Mouse (Mus musculus) G1E (cell line): ENCODE measurements around the gene Olfr284. TPM values are rescaled to one million over a fixed set of nuclear protein-coding genes. Genes with fewer than 3 reads are reported as not detected.

Experiments
- ATAC-seq: 2 replicates; pipeline ENCODE4 v1.8.0; 2016; ENCODE audit warnings: mild to moderate bottlenecking; ENCODE audit not compliant: insufficient number of reproducible peaks, poor library complexity, low FRiP score, severe bottlenecking; ENCODE audit errors: extremely low read depth
- DNase-seq: peaks from one replicate; pipeline ENCODE4 v3.0.0; 2012; ENCODE audit warnings: low spot score
- H3K27me3 ChIP-seq: 2 replicates; pipeline ENCODE4 v1.6.1; 2012; ENCODE audit warnings: mild to moderate bottlenecking, low read length, inconsistent platforms; ENCODE audit not compliant: insufficient read depth
- H3K36me3 ChIP-seq: replicated peaks from 2 replicates; pipeline ENCODE3; 2012; ENCODE audit warnings: mild to moderate bottlenecking, inconsistent platforms
- H3K4me1 ChIP-seq: 2 replicates; pipeline ENCODE4 v1.6.1; 2012; ENCODE audit warnings: low read depth, low read length, inconsistent platforms, mixed read lengths; ENCODE audit not compliant: insufficient read depth
- H3K4me3 ChIP-seq: 2 replicates; pipeline ENCODE4 v1.5.1; 2012; ENCODE audit warnings: low read depth, mild to moderate bottlenecking, inconsistent platforms, low read length, moderate library complexity, mixed read lengths
- H3K9me3 ChIP-seq: replicated peaks from 2 replicates; pipeline ENCODE4 v1.6.1; 2012; ENCODE audit warnings: inconsistent platforms
- CTCF ChIP-seq: IDR thresholded peaks from 2 replicates; pipeline ENCODE4 v1.5.1; 2012; ENCODE audit warnings: low read depth, low read length, inconsistent platforms, mixed read lengths
- GATA1 ChIP-seq: IDR thresholded peaks from 2 replicates; pipeline ENCODE4 v1.6.1; 2012; ENCODE audit warnings: borderline replicate concordance, low read length, inconsistent platforms, mixed read lengths
- GATA2 ChIP-seq: IDR thresholded peaks from 2 replicates; pipeline ENCODE4 v1.6.1; 2012; ENCODE audit warnings: low read depth, low read length, inconsistent platforms, borderline replicate concordance
- POLR2AphosphoS5 ChIP-seq: IDR thresholded peaks from 2 replicates; pipeline ENCODE4 v1.6.1; 2012; ENCODE audit warnings: low read depth, low read length, inconsistent platforms; ENCODE audit not compliant: insufficient replicate concordance
- TAL1 ChIP-seq: conservative IDR thresholded peaks from 2 replicates; pipeline ENCODE4 v1.6.1; 2012; ENCODE audit warnings: low read depth, low read length, inconsistent platforms, mixed read lengths
- polyA plus RNA-seq: library from polyadenylated mRNA; stranded (reverse); fragments of >175 nt; gene quantifications from 2 replicates; pipeline ENCODE4 v1.2.3, GENCODE M21; 2012
- total RNA-seq, 2 experiments: library from RNA; stranded (forward) in 1 of 2; stranded (reverse) in 1 of 2; fragments of 200-1000 nt in 1 of 2; fragments of >200 nt in 1 of 2; fragmentation: Nextera tagmentation in 1 of 2; gene quantifications; 2 replicates each; pipeline ENCODE4 v1.2.3; 2014 to 2017

The Olfr284 gene
- total RNA-seq (2014; fragmentation: Nextera tagmentation) (not detected in 2 replicates), total RNA-seq (2017) (not detected in 2 replicates), polyA plus RNA-seq (not detected in 2 replicates)

- H3K9me3 ChIP-seq = no peaks in the 10 kb centered on the region
- no peak for TF ChIP-seq POLR2AphosphoS5
- no peak for TF ChIP-seq TAL1
- no peak for TF ChIP-seq GATA2
- TF ChIP-seq GATA1 = no peak
- TF ChIP-seq CTCF = no peak
- ATAC-seq = no peak
- H3K4me1 ChIP-seq = no peaks in the 10 kb centered on the region
- H3K4me3 ChIP-seq = no peak within 1 kb of the TSS
- no peaks in the 10 kb centered on the region for H3K36me3 ChIP-seq
- H3K27me3 ChIP-seq = peaks cover 12% of the 10 kb centered on the region
- DNase-seq = no peak
Measured at GRCm38 (mm10) chr15:98340887-98341286, at the start of gene Olfr284. Gene Olfr284 (minus strand): TSS chr15:98340987.

GRCm38 (mm10) chr15:98389796-98390195 lies 49.0 kb upstream of the Olfr284 start:
- Histone ChIP-seq H3K4me1 (no peaks in the 10 kb centered on the region), H3K36me3 (no peaks in the 10 kb centered on the region), H3K4me3 (no peak overlapping the region), H3K9me3 (no peaks in the 10 kb centered on the region), H3K27me3 (no peaks in the 10 kb centered on the region)
- no peak for ATAC-seq
- no peak for TF ChIP-seq GATA1
- TF ChIP-seq POLR2AphosphoS5 = no peak
- no peak for TF ChIP-seq GATA2
- no peak for DNase-seq

- ATAC-seq (0 out of 2 replicates have a peak, but pooled peaks have one; percentile 15), DNase-seq (no peak)
- H3K36me3 ChIP-seq = no peaks in the 10 kb centered on the region
- no peak overlapping the region for H3K4me3 ChIP-seq
- H3K27me3 ChIP-seq = peaks cover 6% of the 10 kb centered on the region; the same call in 1 of the 2 replicates
- TF ChIP-seq POLR2AphosphoS5 (no peak), CTCF (no peak), GATA1 (no peak), TAL1 (no peak), GATA2 (no peak)
- no peaks in the 10 kb centered on the region for H3K9me3 ChIP-seq
- H3K4me1 ChIP-seq = no peaks in the 10 kb centered on the region
Measured at GRCm38 (mm10) chr15:98387621-98388020, 46.8 kb upstream of the Olfr284 start.

- DNase-seq = no peak
- no peak for ATAC-seq
- TF ChIP-seq CTCF = no peak
- no peak for TF ChIP-seq TAL1
- TF ChIP-seq GATA1 = no peak
- TF ChIP-seq POLR2AphosphoS5 = no peak
- TF ChIP-seq GATA2 = no peak
- Histone ChIP-seq H3K4me1 (no peaks in the 10 kb centered on the region), H3K27me3 (peaks cover 6% of the 10 kb centered on the region; the same call in 1 of the 2 replicates), H3K36me3 (no peaks in the 10 kb centered on the region), H3K4me3 (no peak within 1 kb of the TSS), H3K9me3 (no peaks in the 10 kb centered on the region)
Measured at GRCm38 (mm10) chr15:98380846-98381245, 40.1 kb upstream of the Olfr284 start, which contains the start of gene Olfr283. Gene Olfr283 (minus strand): TSS chr15:98380946.

GRCm38 (mm10) chr15:98378209-98378608 lies 37.4 kb upstream of the Olfr284 start:
- no peak for ATAC-seq
- Histone ChIP-seq H3K36me3 (no peaks in the 10 kb centered on the region), H3K4me3 (no peak overlapping the region), H3K27me3 (0 out of 2 replicates have a peak, but pooled peaks cover 5% of the 10 kb centered on the region), H3K9me3 (no peaks in the 10 kb centered on the region), H3K4me1 (no peaks in the 10 kb centered on the region)
- no peak for DNase-seq
- TF ChIP-seq CTCF = no peak
- no peak for TF ChIP-seq TAL1
- TF ChIP-seq GATA2 = no peak
- no peak for TF ChIP-seq POLR2AphosphoS5
- no peak for TF ChIP-seq GATA1

GRCm38 (mm10) chr15:98317177-98317724 lies 23.5 kb downstream of the Olfr284 start, which contains the start of gene Olfr285:
Gene Olfr285 (minus strand): TSS chr15:98317353.
- Histone ChIP-seq H3K27me3 (no peaks in the 10 kb centered on the region; the same call in 1 of the 2 replicates), H3K9me3 (0 out of 2 replicates have a peak, but pooled peaks cover 4% of the 10 kb centered on the region), H3K4me1 (no peaks in the 10 kb centered on the region), H3K4me3 (no peak within 1 kb of the TSS), H3K36me3 (no peaks in the 10 kb centered on the region)
- TF ChIP-seq GATA1 (no peak), TAL1 (no peak), POLR2AphosphoS5 (no peak), GATA2 (no peak), CTCF (no peak)
- ATAC-seq (no peak), DNase-seq (no peak)
